Mouse (Mus musculus): ENCODE data around the gene Ighmbp2. TPM values are rescaled to one million over a fixed set of nuclear protein-coding genes. Genes with fewer than 3 reads are reported as not detected.
"Not testable (repeated sequence)": the region's sequence is repeated elsewhere in the genome, so short reads cannot be mapped to it uniquely, and the experiment has no call there.

Gene Ighmbp2
- polyA plus RNA-seq, 1 experiment from 2014 or later = 10.6 TPM

- Histone ChIP-seq H3K4me2 (no peak overlapping the region), H3K27ac (replicated peaks) (no peak overlapping the region), H3K9me3 (replicated peaks) (no peaks in the 10 kb centered on the region), H3K9ac (replicated peaks) (no peak overlapping the region), H3K27me3 (replicated peaks) (no peaks in the 10 kb centered on the region), H3K4me3 (replicated peaks) (no peak overlapping the region), H3K36me3 (peaks cover 53% of the 10 kb centered on the region), H3K4me1 (no peaks in the 10 kb centered on the region)
- ATAC-seq (ENCODE audit: low FRiP score) = no peak
- WGBS = 95% methylated on average over 3 of the region's 3 CpGs
These were observed 22.2 kb downstream of the Ighmbp2 start for GRCm38 (mm10) chr19:3260591-3260990.

- Histone ChIP-seq H3K4me1 (no peaks in the 10 kb centered on the region), H3K9ac (replicated peaks) (no peak overlapping the region), H3K4me2 (no peak overlapping the region), H3K9me3 (replicated peaks) (no peaks in the 10 kb centered on the region), H3K27ac (replicated peaks) (no peak overlapping the region), H3K27me3 (replicated peaks) (no peaks in the 10 kb centered on the region), H3K36me3 (peaks cover 47% of the 10 kb centered on the region), H3K4me3 (replicated peaks) (no peak overlapping the region)
- 97% methylated on average over 8 of the region's 8 CpGs for WGBS
- no peak for ATAC-seq (ENCODE audit: low FRiP score)
These were observed 22.8 kb downstream of the Ighmbp2 start for GRCm38 (mm10) chr19:3260016-3260415.

GRCm38 (mm10) chr19:3225261-3225660, 57.6 kb downstream of the Ighmbp2 start:
- H3K4me2 ChIP-seq; ATAC-seq (ENCODE audit: low FRiP score); H3K4me1 ChIP-seq; H3K4me3 ChIP-seq (replicated peaks); H3K9me3 ChIP-seq (replicated peaks); H3K36me3 ChIP-seq; H3K9ac ChIP-seq (replicated peaks); H3K27me3 ChIP-seq (replicated peaks); H3K27ac ChIP-seq (replicated peaks): not testable (repeated sequence)
- 83% methylated on average over 3 of the region's 6 CpGs for WGBS

GRCm38 (mm10) chr19:3214937-3215336, 67.9 kb downstream of the Ighmbp2 start:
- 61% methylated on average over 1 of the region's 1 CpGs for WGBS
- not testable (repeated sequence) for ATAC-seq (ENCODE audit: low FRiP score); H3K4me3 ChIP-seq (replicated peaks)

More at GRCm38 (mm10) chr19:3214937-3215336, 67.9 kb downstream of the Ighmbp2 start:
- H3K36me3 ChIP-seq; H3K27ac ChIP-seq (replicated peaks); H3K4me1 ChIP-seq; H3K9ac ChIP-seq (replicated peaks); H3K4me2 ChIP-seq; H3K27me3 ChIP-seq (replicated peaks); H3K9me3 ChIP-seq (replicated peaks): not testable (repeated sequence)

Small RNA genes within 50 kb of the gene (microRNA-seq; reads per million reads assigned to microRNA genes)
- not detected for gene Mir6984

Other genes starting within 250 kb of the Ighmbp2 start
- 103 and 105 TPM in 2 replicates for gene Mrpl21, start 116 bp downstream of the Ighmbp2 start, polyA plus RNA-seq (2015; fragmentation: Nextera tagmentation; extraction: Ambion mirVana)
- gene Cpt1a, start 39.3 kb upstream of the Ighmbp2 start, polyA plus RNA-seq (2015; fragmentation: Nextera tagmentation; extraction: Ambion mirVana) = 14.7 and 21.6 TPM in 2 replicates
- 0.33 and 0.38 TPM in 2 replicates for gene Tesmin, start 105.8 kb upstream of the Ighmbp2 start, polyA plus RNA-seq (2015; fragmentation: Nextera tagmentation; extraction: Ambion mirVana)
- 39.2 and 47.3 TPM in 2 replicates for gene Gal, start 131.5 kb upstream of the Ighmbp2 start, polyA plus RNA-seq (2015; fragmentation: Nextera tagmentation; extraction: Ambion mirVana)